Mouse (Mus musculus) CD4-positive naive resting alpha-beta T cell, adult 76 days (primary cell): ENCODE data around the gene Spen. TPM values are rescaled to one million over a fixed set of nuclear protein-coding genes. Genes with fewer than 3 reads are reported as not detected.

Experiments used
- total RNA-seq: library from RNA; stranded (reverse); gene quantifications from one replicate; pipeline ENCODE4 v1.2.4, GENCODE M21; 2023

Spen gene
- total RNA-seq, result 54.1 TPM

DNA sequence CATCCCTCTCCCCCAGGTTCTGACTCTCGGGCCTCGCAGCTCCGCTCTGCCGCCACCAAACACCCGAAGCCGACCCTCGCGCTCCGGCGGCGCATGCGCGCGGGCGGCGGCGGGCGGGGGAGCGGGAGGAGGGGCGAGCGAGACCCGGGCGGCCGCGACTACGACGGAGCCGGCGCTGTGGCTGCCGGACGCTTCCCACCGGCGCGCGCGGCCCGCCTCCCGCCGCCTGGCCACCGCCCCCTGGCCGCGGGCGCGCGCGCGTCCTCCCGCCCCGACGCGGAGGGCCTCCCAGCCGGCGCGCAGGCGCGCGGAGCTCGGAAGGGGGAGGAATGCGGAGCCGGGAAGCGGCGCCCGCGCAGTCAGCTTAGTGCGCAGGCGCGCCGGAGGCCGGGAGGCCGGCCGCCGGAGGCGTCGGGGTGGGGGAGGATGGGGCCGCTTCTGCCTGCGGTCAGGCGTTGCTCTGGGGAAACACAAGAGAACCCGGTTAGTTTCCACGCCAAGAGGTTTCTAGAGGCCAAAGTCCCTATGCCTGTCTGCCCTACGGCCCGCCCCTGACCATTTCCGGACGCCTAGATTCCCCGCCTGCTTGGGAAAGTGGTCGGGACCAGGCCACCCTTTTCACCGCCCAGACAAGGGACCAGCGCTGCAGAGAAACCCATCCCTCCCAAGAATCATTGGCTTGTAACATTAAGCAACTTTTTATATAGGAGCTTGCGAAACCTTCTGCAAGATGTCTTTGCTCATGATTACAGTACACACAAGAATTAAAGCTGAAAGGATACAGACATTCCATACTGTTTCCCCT is at the start of gene Spen:
Gene Spen, minus strand, starts transcription at position 190 of the 805 bp plus-strand sequence.

DNA sequence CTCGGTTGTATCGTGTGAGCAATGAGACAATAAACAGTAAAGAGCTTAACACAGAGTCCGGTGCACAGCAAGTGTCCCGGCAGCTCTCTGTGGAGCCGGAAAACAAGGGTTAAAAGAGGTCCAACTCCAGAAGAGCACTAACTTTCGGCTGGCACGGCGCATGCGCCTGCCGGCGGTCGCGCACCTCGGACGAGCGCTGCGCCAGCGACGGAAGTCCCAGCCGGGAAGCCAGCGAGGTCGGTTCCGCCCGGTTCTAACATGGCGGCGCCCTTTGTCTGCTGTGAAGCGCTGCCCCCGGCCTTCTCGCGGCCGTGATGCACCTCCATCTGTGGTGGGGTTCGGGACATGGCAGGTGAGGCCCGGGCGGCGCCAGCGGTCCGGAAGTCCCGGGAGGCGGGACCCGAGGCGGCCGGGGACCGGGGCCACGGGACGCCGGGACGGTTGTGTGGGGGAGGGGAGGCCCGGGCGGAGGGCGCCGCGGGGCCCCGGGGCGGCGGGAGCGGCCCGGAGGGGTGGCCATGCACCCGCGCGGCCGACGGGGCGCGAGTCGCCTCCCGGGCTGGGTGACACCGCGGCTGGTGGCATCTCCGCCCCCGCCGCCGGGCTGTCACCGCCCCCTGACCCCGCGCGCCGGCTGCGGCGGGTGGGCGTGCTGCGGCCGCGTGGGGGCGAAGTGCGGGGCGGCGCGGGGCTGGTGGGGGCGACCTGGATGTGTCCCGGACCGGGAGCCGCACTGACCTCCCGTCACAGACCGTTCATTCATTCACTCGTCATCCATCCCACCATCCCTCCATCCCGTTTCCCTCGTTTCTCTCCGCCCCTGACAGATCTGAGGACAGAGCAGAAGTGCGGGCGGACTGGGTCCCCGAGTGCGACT is 93.7 kb downstream of the Spen start, which contains the start of gene Zbtb17:
Gene Zbtb17, plus strand, starts transcription at position 204 of the 877 bp plus-strand sequence.

DNA sequence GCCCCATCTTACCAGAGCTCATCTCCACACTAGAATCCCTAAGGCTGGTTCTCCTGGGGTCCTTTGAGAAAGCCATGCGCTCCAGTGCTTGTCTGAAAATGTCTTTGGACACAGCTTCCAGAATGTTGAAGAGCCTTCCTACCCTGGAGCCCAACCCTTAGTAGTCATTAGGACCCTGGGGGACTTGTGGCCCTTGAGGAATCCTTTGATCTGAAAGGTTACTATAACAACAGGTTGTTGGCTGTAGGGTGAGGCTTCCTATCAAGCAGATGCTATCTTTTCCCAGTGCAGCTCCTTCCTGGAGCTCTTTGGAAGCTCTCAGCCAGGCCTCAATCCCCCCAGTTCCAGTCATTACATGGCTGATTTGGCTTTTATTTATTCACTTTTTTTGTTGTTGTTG is 102.4 kb downstream of the Spen start, which contains the start of gene Srarp:
Gene Srarp, minus strand, starts transcription at position 132 of the 400 bp plus-strand sequence.

DNA sequence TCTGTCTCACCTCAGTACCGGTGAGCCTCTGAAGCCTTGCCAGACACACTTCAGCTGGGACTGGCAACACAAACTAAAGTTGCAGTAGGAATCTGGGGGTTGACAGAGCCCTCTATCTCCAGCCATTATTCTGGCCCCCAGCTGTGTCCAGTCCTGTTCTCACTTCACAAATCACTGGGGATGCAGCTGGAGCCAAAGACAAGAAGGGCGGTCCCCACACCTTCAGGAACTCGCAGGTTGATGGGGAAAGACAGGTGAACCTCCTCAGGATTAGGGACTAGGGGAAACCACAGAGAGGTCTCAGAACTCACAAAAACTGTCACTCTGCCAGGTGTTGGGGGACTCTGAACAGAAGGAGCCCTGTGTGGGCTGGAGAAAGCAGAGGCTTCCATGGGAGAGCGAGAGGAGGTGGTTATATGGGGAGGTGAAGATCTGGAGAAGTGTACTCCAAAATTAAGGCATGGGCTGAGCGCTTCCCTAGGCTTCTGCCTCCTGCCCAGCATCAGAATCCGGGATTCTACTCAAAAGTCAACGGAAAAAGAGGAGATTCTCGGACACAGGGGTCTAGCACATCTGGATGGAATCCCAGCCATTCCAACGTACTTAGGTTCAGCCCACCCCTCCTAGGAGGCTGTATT is 118.1 kb downstream of the Spen start, which contains the start of gene Hspb7:
Gene Hspb7, plus strand, starts transcription at position 588 of the 638 bp plus-strand sequence.

Other genes with a start within 250 kb of the Spen start
- gene Epha2, start 237.4 kb downstream of the Spen start, total RNA-seq, result 4.4 TPM
- not detected for gene Fam131c, start 170.4 kb downstream of the Spen start, total RNA-seq
- gene Clcnka, start 139.9 kb downstream of the Spen start, total RNA-seq, result not detected
- gene Clcnkb, start 122.6 kb downstream of the Spen start, total RNA-seq, result not detected
- not detected for gene Hspb7, start 117.8 kb downstream of the Spen start, total RNA-seq
- gene Srarp, start 102.5 kb downstream of the Spen start, total RNA-seq, result not detected
- 40.1 TPM for gene Zbtb17, start 93.9 kb downstream of the Spen start, total RNA-seq
- 0.97 TPM for gene Fblim1, start 67.5 kb upstream of the Spen start, total RNA-seq
- 0.21 TPM for gene Tmem82, start 80.0 kb upstream of the Spen start, total RNA-seq
- gene Slc25a34, start 85.2 kb upstream of the Spen start, total RNA-seq, result not detected
- 34.1 TPM for gene Plekhm2, start 126.3 kb upstream of the Spen start, total RNA-seq
- 0.53 TPM for gene Rsc1a1, start 147.0 kb upstream of the Spen start, total RNA-seq
- gene Ddi2, start 184.8 kb upstream of the Spen start, total RNA-seq, result 49.3 TPM
- not detected for gene Agmat, start 208.1 kb upstream of the Spen start, total RNA-seq